8 mouse cellular contexts compared by ENCODE assay signal in the genomic region with DNA sequence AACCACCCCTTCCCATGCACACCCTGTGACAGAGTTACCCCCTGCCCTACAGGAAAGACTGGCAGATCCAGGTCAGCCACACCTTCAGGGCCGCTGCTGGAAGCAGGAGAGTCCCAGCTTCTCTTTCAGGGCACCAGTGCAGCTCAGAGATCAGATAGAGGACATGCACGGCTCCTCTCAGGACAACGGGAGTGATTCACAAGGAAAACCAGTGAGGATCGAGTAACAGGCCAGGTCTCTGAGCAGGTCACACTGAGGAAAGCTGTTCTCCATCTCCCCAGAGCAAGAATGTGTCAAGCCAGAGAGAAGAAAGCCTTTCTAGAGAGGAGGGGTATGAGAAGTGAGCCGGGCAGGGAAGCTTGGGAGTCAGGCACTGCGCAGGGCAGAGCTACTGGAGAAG. TPM values are rescaled to one million over a fixed set of nuclear protein-coding genes. Genes with fewer than 3 reads are reported as not detected.
DNase-seq lines count a peak whose midpoint lies in the region; ATAC-seq lines count a peak whose summit lies in the region.

No protein-coding gene starts in this region.

- 73% methylated on average over 6 of the region's 6 CpGs for WGBS in forebrain, embryonic 12.5 days
- 82% methylated on average over 6 of the region's 6 CpGs for WGBS in forebrain, embryonic 16.5 days
- 65% methylated on average over 6 of the region's 6 CpGs for WGBS in neural tube, embryonic 12.5 days
- 12% methylated on average over 6 of the region's 6 CpGs for WGBS in stomach, embryonic 16.5 days

- no peaks in the 10 kb centered on the region for H3K9me3 ChIP-seq in forebrain, embryonic 12.5 days
- H3K9me3 ChIP-seq in forebrain, embryonic 16.5 days (ENCODE audit: control insufficient read depth, low read length): no peaks in the 10 kb centered on the region
- no peaks in the 10 kb centered on the region for H3K9me3 ChIP-seq in neural tube, embryonic 12.5 days
- no peaks in the 10 kb centered on the region for H3K9me3 ChIP-seq in stomach, embryonic 16.5 days (replicated peaks; ENCODE audit: control insufficient read depth, low read length)

- H3K27ac ChIP-seq in forebrain, embryonic 12.5 days: peak overlapping the region; percentile 80; the same call in 1 of the 2 replicates
- no peak overlapping the region for H3K27ac ChIP-seq in forebrain, embryonic 16.5 days (ENCODE audit: low read length)
- H3K27ac ChIP-seq in neural tube, embryonic 12.5 days: peak overlapping the region; percentile 51; the same call in 1 of the 2 replicates
- peak overlapping the region; percentile 100 for H3K27ac ChIP-seq in stomach, embryonic 16.5 days (ENCODE audit: low read length)

- DNase-seq in neural tube, embryonic 10.5 days (ENCODE audit: extremely low spot score, low spot score): no peak
- peak; percentile 29 for DNase-seq in liver
- DNase-seq in thymus, adult 18-20 months: no peak
- DNase-seq in right cerebral cortex, postnatal 36 days (ENCODE audit: low spot score in 2 of 2): no peak

- H3K27me3 ChIP-seq in forebrain, embryonic 12.5 days: no peaks in the 10 kb centered on the region
- no peaks in the 10 kb centered on the region for H3K27me3 ChIP-seq in forebrain, embryonic 16.5 days (replicated peaks; ENCODE audit: control insufficient read depth, insufficient read depth, low read length)
- no peaks in the 10 kb centered on the region for H3K27me3 ChIP-seq in neural tube, embryonic 12.5 days (replicated peaks)
- H3K27me3 ChIP-seq in stomach, embryonic 16.5 days (ENCODE audit: control insufficient read depth, insufficient read depth, low read length): no peaks in the 10 kb centered on the region

- peaks cover 17% of the 10 kb centered on the region for H3K36me3 ChIP-seq in forebrain, embryonic 12.5 days (replicated peaks)
- no peaks in the 10 kb centered on the region; the same call in 1 of the 2 replicates for H3K36me3 ChIP-seq in forebrain, embryonic 16.5 days (ENCODE audit: control insufficient read depth, insufficient read depth)
- H3K36me3 ChIP-seq in neural tube, embryonic 12.5 days: peaks cover 8% of the 10 kb centered on the region
- H3K36me3 ChIP-seq in stomach, embryonic 16.5 days (ENCODE audit: control insufficient read depth, insufficient read depth, low read length): peaks cover 7% of the 10 kb centered on the region; the same call in 1 of the 2 replicates

- peaks cover 17% of the 10 kb centered on the region for H3K4me1 ChIP-seq in forebrain, embryonic 12.5 days
- peaks cover 14% of the 10 kb centered on the region for H3K4me1 ChIP-seq in forebrain, embryonic 16.5 days (replicated peaks; ENCODE audit: control insufficient read depth, insufficient read depth, low read length)
- H3K4me1 ChIP-seq in neural tube, embryonic 12.5 days: peaks cover 20% of the 10 kb centered on the region
- peaks cover 75% of the 10 kb centered on the region for H3K4me1 ChIP-seq in stomach, embryonic 16.5 days (ENCODE audit: control insufficient read depth, insufficient read depth, low read length)

- H3K9ac ChIP-seq in forebrain, embryonic 12.5 days: no peak overlapping the region
- H3K9ac ChIP-seq in forebrain, embryonic 16.5 days (replicated peaks; ENCODE audit: low read depth, low read length): no peak overlapping the region
- H3K9ac ChIP-seq in neural tube, embryonic 12.5 days: no peak overlapping the region
- H3K9ac ChIP-seq in stomach, embryonic 16.5 days (ENCODE audit: low read length): peak overlapping the region; percentile 70

- no peak for ATAC-seq in forebrain, embryonic 12.5 days (ENCODE audit: low FRiP score)
- ATAC-seq in forebrain, embryonic 16.5 days: no peak
- ATAC-seq in neural tube, embryonic 12.5 days (ENCODE audit: low FRiP score, low read depth): no peak
- ATAC-seq in stomach, embryonic 16.5 days (ENCODE audit: insufficient read depth, low FRiP score): peak; percentile 19; the same call in 1 of the 2 replicates

- peak overlapping the region; percentile 3; the same call in 1 of the 2 replicates for H3K4me2 ChIP-seq in forebrain, embryonic 12.5 days
- H3K4me2 ChIP-seq in forebrain, embryonic 16.5 days (ENCODE audit: low read length): no peak overlapping the region
- H3K4me2 ChIP-seq in neural tube, embryonic 12.5 days (replicated peaks): no peak overlapping the region; the same call in 1 of the 2 replicates
- H3K4me2 ChIP-seq in stomach, embryonic 16.5 days (ENCODE audit: low read depth, low read length): peak overlapping the region; percentile 59

- H3K4me3 ChIP-seq in forebrain, embryonic 12.5 days (replicated peaks): no peak overlapping the region
- no peak overlapping the region for H3K4me3 ChIP-seq in forebrain, embryonic 16.5 days (replicated peaks; ENCODE audit: low read length)
- H3K4me3 ChIP-seq in neural tube, embryonic 12.5 days: no peak overlapping the region
- peak overlapping the region; percentile 29 for H3K4me3 ChIP-seq in stomach, embryonic 16.5 days (replicated peaks; ENCODE audit: low read length)

RNA-seq across cellular contexts. Expression of a gene that starts 8.9 kb away (rescaled TPM):
- polyA plus RNA-seq in forebrain, embryonic 12.5 days (2016; fragmentation: Nextera tagmentation; extraction: Ambion mirVana): 6.7 and 7.9 TPM in 2 replicates
- 6.9 and 7.7 TPM in 2 replicates for polyA plus RNA-seq in forebrain, embryonic 16.5 days (2015; fragmentation: Nextera tagmentation; extraction: Ambion mirVana)
- 9.0 and 9.5 TPM in 2 replicates for polyA plus RNA-seq in neural tube, embryonic 12.5 days (2016; fragmentation: Nextera tagmentation; extraction: Ambion mirVana)
- 105 and 150 TPM in 2 replicates for polyA plus RNA-seq in stomach, embryonic 16.5 days (2015; fragmentation: Nextera tagmentation; extraction: Ambion mirVana)

RNA-seq across cellular contexts. Expression of a gene that starts 11.7 kb away (rescaled TPM):
- polyA plus RNA-seq in forebrain, embryonic 12.5 days (2016; fragmentation: Nextera tagmentation; extraction: Ambion mirVana): 87.5 and 88.9 TPM in 2 replicates
- polyA plus RNA-seq in forebrain, embryonic 16.5 days (2015; fragmentation: Nextera tagmentation; extraction: Ambion mirVana): 98.4 and 105 TPM in 2 replicates
- polyA plus RNA-seq in neural tube, embryonic 12.5 days (2016; fragmentation: Nextera tagmentation; extraction: Ambion mirVana): 96.1 and 104 TPM in 2 replicates
- 108 and 119 TPM in 2 replicates for polyA plus RNA-seq in stomach, embryonic 16.5 days (2015; fragmentation: Nextera tagmentation; extraction: Ambion mirVana)

RNA-seq across cellular contexts. Expression of a gene that starts 11.9 kb away (rescaled TPM):
- polyA plus RNA-seq in forebrain, embryonic 12.5 days (2016; fragmentation: Nextera tagmentation; extraction: Ambion mirVana): 184 and 190 TPM in 2 replicates
- 216 and 225 TPM in 2 replicates for polyA plus RNA-seq in forebrain, embryonic 16.5 days (2015; fragmentation: Nextera tagmentation; extraction: Ambion mirVana)
- polyA plus RNA-seq in neural tube, embryonic 12.5 days (2016; fragmentation: Nextera tagmentation; extraction: Ambion mirVana): 189 and 196 TPM in 2 replicates
- 227 and 252 TPM in 2 replicates for polyA plus RNA-seq in stomach, embryonic 16.5 days (2015; fragmentation: Nextera tagmentation; extraction: Ambion mirVana)

RNA-seq across cellular contexts. Expression of a gene that starts 18.1 kb away (rescaled TPM):
- polyA plus RNA-seq in forebrain, embryonic 12.5 days (2016; fragmentation: Nextera tagmentation; extraction: Ambion mirVana): 0.18 and 0.29 TPM in 2 replicates
- polyA plus RNA-seq in forebrain, embryonic 16.5 days (2015; fragmentation: Nextera tagmentation; extraction: Ambion mirVana): 0.20 TPM in 1 of 2 replicates, not detected in the other
- polyA plus RNA-seq in neural tube, embryonic 12.5 days (2016; fragmentation: Nextera tagmentation; extraction: Ambion mirVana): 0.19 TPM in 1 of 2 replicates, not detected in the other
- polyA plus RNA-seq in stomach, embryonic 16.5 days (2015; fragmentation: Nextera tagmentation; extraction: Ambion mirVana): 1.0 and 1.2 TPM in 2 replicates

Comparison
In these comparisons a context has a peak if more than half of its experiments do, and no peak if none do; other contexts are left out.
1. H3K4me2 ChIP-seq: peak in forebrain, embryonic 12.5 days (single experiment) and stomach, embryonic 16.5 days (single experiment); none in forebrain, embryonic 16.5 days (single experiment) and neural tube, embryonic 12.5 days (single experiment).
2. RNA of a gene that starts 8.9 kb away (polyA plus RNA-seq): 105 to 150 TPM in stomach, embryonic 16.5 days; 9.0 to 9.5 TPM in neural tube, embryonic 12.5 days, 6.7 to 7.9 TPM in forebrain, embryonic 12.5 days and 6.9 to 7.7 TPM in forebrain, embryonic 16.5 days; every median in the first group is over 10 times any median in the second.